Mouse (Mus musculus): ENCODE results near the gene Prpf38b.

- no peak for TF ChIP-seq CTCF (IDR thresholded peaks at IDR 0.05; ENCODE audit: low read depth, low read length)
- no peak for TF ChIP-seq POLR2A (IDR thresholded peaks at IDR 0.05; ENCODE audit: extremely low read depth, insufficient read depth, low read length)
Measured at GRCm38 (mm10) chr3:108858231-108858770, 53.2 kb downstream of the Prpf38b start.

All from liver, adult 2 months (tissue).